Mouse (Mus musculus) limb, embryonic 12.5 days (tissue): ENCODE data around the gene Kcnip4. TPM values are rescaled to one million over a fixed set of nuclear protein-coding genes. Genes with fewer than 3 reads are reported as not detected.

Experiments used
- ATAC-seq: fragments of 200-750 bp; cut with Nextera tagmentation; 2 replicates; pipeline ENCODE4 v1.8.0; 2017; ENCODE audit warnings: low read depth, moderate TSS enrichment; ENCODE audit not compliant: insufficient number of reproducible peaks, insufficient read depth, low FRiP score, low TSS enrichment
- H3K27ac ChIP-seq: fragments of 300-500 bp; sonication (generic); 2 replicates; pipeline ENCODE4 v1.5.1; 2016; ENCODE audit warnings: mild to moderate bottlenecking, moderate library complexity
- H3K27me3 ChIP-seq: fragments of 300-500 bp; sonication (generic); 2 replicates; pipeline ENCODE4 v1.6.1; 2016; ENCODE audit warnings: mild to moderate bottlenecking, moderate library complexity
- H3K36me3 ChIP-seq: fragments of 300-500 bp; sonication (generic); 2 replicates; pipeline ENCODE4 v1.6.1; 2016; ENCODE audit warnings: mild to moderate bottlenecking, moderate library complexity
- H3K4me1 ChIP-seq: fragments of 300-500 bp; sonication (generic); replicated peaks from 2 replicates; pipeline ENCODE4 v1.6.1; 2016
- H3K4me2 ChIP-seq: fragments of 300-500 bp; sonication (generic); 2 replicates; pipeline ENCODE4 v1.6.1; 2016; ENCODE audit warnings: mild to moderate bottlenecking, moderate library complexity
- H3K4me3 ChIP-seq: fragments of 300-500 bp; sonication (generic); replicated peaks from 2 replicates; pipeline ENCODE4 v1.5.1; 2016; ENCODE audit warnings: mild to moderate bottlenecking
- H3K9ac ChIP-seq: fragments of 300-500 bp; sonication (generic); replicated peaks from 2 replicates; pipeline ENCODE4 v1.6.1; 2016; ENCODE audit warnings: mild to moderate bottlenecking, moderate library complexity
- H3K9me3 ChIP-seq: fragments of 300-500 bp; sonication (generic); 2 replicates; pipeline ENCODE4 v1.6.1; 2016; ENCODE audit warnings: mild to moderate bottlenecking, moderate library complexity
- WGBS: fragments of 180-500 bp; shearing (Covaris S2); methylation state at CpG from one replicate; pipeline ENCODE4 v1.1.7; 2016; 5-methylcytosine and 5-hydroxymethylcytosine counted together
- polyA plus RNA-seq: library from polyadenylated mRNA; unstranded; fragments of >200 nt; fragmentation: Nextera tagmentation; extraction: Ambion mirVana; gene quantifications from 2 replicates; pipeline ENCODE4 v1.2.1, GENCODE M21; 2016

Gene Kcnip4
- polyA plus RNA-seq, 1 experiment from 2014 or later = 1.9 TPM

GRCm38 (mm10) chr5:49352061-49352460 lies 172.6 kb downstream of the Kcnip4 start:
- Histone ChIP-seq H3K36me3 (no peaks in the 10 kb centered on the region), H3K4me3 (no peak overlapping the region), H3K9me3 (no peaks in the 10 kb centered on the region), H3K27ac (no peak overlapping the region), H3K9ac (no peak overlapping the region), H3K27me3 (no peaks in the 10 kb centered on the region), H3K4me1 (no peaks in the 10 kb centered on the region), H3K4me2 (no peak overlapping the region)
- 74% methylated on average over 5 of the region's 5 CpGs for WGBS
- no peak for ATAC-seq

- Histone ChIP-seq H3K4me1 (no peaks in the 10 kb centered on the region), H3K4me3 (no peak overlapping the region), H3K27me3 (no peaks in the 10 kb centered on the region), H3K36me3 (no peaks in the 10 kb centered on the region), H3K9ac (no peak overlapping the region), H3K9me3 (no peaks in the 10 kb centered on the region), H3K27ac (no peak overlapping the region), H3K4me2 (no peak overlapping the region)
- WGBS = 38% methylated on average over 4 of the region's 4 CpGs
- ATAC-seq = 0 out of 2 replicates have a peak, but pooled peaks have one; percentile 63
These were observed 174.4 kb downstream of the Kcnip4 start for GRCm38 (mm10) chr5:49350126-49350909.

GRCm38 (mm10) chr5:49349541-49349940 lies 175.2 kb downstream of the Kcnip4 start:
- no peaks in the 10 kb centered on the region for H3K9me3 ChIP-seq
- no peaks in the 10 kb centered on the region for H3K36me3 ChIP-seq
- no peaks in the 10 kb centered on the region for H3K27me3 ChIP-seq
- H3K9ac ChIP-seq = no peak overlapping the region
- no peaks in the 10 kb centered on the region for H3K4me1 ChIP-seq
- 79% methylated on average over 5 of the region's 5 CpGs for WGBS
- no peak overlapping the region for H3K4me2 ChIP-seq
- no peak overlapping the region for H3K27ac ChIP-seq
- no peak overlapping the region for H3K4me3 ChIP-seq
- ATAC-seq = no peak

GRCm38 (mm10) chr5:49348511-49348910 lies 176.2 kb downstream of the Kcnip4 start:
- 86% methylated on average over 5 of the region's 5 CpGs for WGBS

GRCm38 (mm10) chr5:49344606-49345005 lies 180.1 kb downstream of the Kcnip4 start:
- WGBS = 69% methylated on average over 1 of the region's 1 CpGs
- no peak for ATAC-seq
- Histone ChIP-seq H3K27ac (no peak overlapping the region), H3K9me3 (no peaks in the 10 kb centered on the region), H3K4me2 (no peak overlapping the region), H3K27me3 (no peaks in the 10 kb centered on the region), H3K4me1 (no peaks in the 10 kb centered on the region), H3K36me3 (no peaks in the 10 kb centered on the region), H3K4me3 (no peak overlapping the region), H3K9ac (no peak overlapping the region)

More at GRCm38 (mm10) chr5:49348511-49348910, 176.2 kb downstream of the Kcnip4 start:
- Histone ChIP-seq H3K27ac (no peak overlapping the region), H3K36me3 (no peaks in the 10 kb centered on the region), H3K4me1 (no peaks in the 10 kb centered on the region), H3K4me2 (no peak overlapping the region), H3K9me3 (no peaks in the 10 kb centered on the region), H3K27me3 (no peaks in the 10 kb centered on the region), H3K9ac (no peak overlapping the region), H3K4me3 (no peak overlapping the region)
- ATAC-seq = no peak

- 63% methylated on average over 2 of the region's 2 CpGs for WGBS
- Histone ChIP-seq H3K4me2 (no peak overlapping the region), H3K9ac (no peak overlapping the region), H3K4me3 (no peak overlapping the region), H3K9me3 (no peaks in the 10 kb centered on the region), H3K27me3 (no peaks in the 10 kb centered on the region), H3K36me3 (no peaks in the 10 kb centered on the region), H3K4me1 (peaks cover 14% of the 10 kb centered on the region; the same call in 1 of the 2 replicates), H3K27ac (no peak overlapping the region)
- ATAC-seq = no peak
These were observed 187.5 kb downstream of the Kcnip4 start for GRCm38 (mm10) chr5:49337164-49337563.

GRCm38 (mm10) chr5:49333063-49333462 lies 191.6 kb downstream of the Kcnip4 start:
- WGBS = 33% methylated on average over 2 of the region's 2 CpGs
- no peaks in the 10 kb centered on the region for H3K27me3 ChIP-seq
- ATAC-seq = peak; percentile 52; the same call in 1 of the 2 replicates

GRCm38 (mm10) chr5:49329023-49329422 lies 195.7 kb downstream of the Kcnip4 start:
- Histone ChIP-seq H3K36me3 (no peaks in the 10 kb centered on the region), H3K4me3 (no peak overlapping the region), H3K27ac (no peak overlapping the region), H3K27me3 (no peaks in the 10 kb centered on the region), H3K9ac (no peak overlapping the region), H3K4me1 (0 out of 2 replicates have a peak, but pooled peaks cover 6% of the 10 kb centered on the region), H3K4me2 (no peak overlapping the region), H3K9me3 (no peaks in the 10 kb centered on the region)
- 97% methylated on average over 1 of the region's 1 CpGs for WGBS
- ATAC-seq = no peak

More at GRCm38 (mm10) chr5:49333063-49333462, 191.6 kb downstream of the Kcnip4 start:
- no peaks in the 10 kb centered on the region for H3K9me3 ChIP-seq
- H3K4me1 ChIP-seq = peaks cover 14% of the 10 kb centered on the region; the same call in 1 of the 2 replicates
- no peaks in the 10 kb centered on the region for H3K36me3 ChIP-seq
- no peak overlapping the region for H3K27ac ChIP-seq
- H3K4me3 ChIP-seq = no peak overlapping the region
- H3K9ac ChIP-seq = no peak overlapping the region
- H3K4me2 ChIP-seq = no peak overlapping the region

- Histone ChIP-seq H3K4me2 (no peak overlapping the region), H3K27ac (no peak overlapping the region), H3K9ac (no peak overlapping the region), H3K27me3 (no peaks in the 10 kb centered on the region), H3K4me1 (no peaks in the 10 kb centered on the region), H3K9me3 (no peaks in the 10 kb centered on the region), H3K36me3 (no peaks in the 10 kb centered on the region), H3K4me3 (no peak overlapping the region)
- no peak for ATAC-seq
These were observed 206.0 kb downstream of the Kcnip4 start for GRCm38 (mm10) chr5:49318661-49319060.

- no peaks in the 10 kb centered on the region for H3K36me3 ChIP-seq
- no peaks in the 10 kb centered on the region for H3K27me3 ChIP-seq
- no peak overlapping the region for H3K9ac ChIP-seq
- H3K27ac ChIP-seq = no peak overlapping the region
- H3K4me2 ChIP-seq = no peak overlapping the region
- ATAC-seq = no peak
- no peaks in the 10 kb centered on the region for H3K9me3 ChIP-seq
- no peaks in the 10 kb centered on the region for H3K4me1 ChIP-seq
- WGBS = 62% methylated on average over 2 of the region's 2 CpGs
- no peak overlapping the region for H3K4me3 ChIP-seq
These were observed 206.8 kb downstream of the Kcnip4 start for GRCm38 (mm10) chr5:49317869-49318268.

GRCm38 (mm10) chr5:49306796-49307195 lies 217.9 kb downstream of the Kcnip4 start:
- Histone ChIP-seq H3K27ac (no peak overlapping the region), H3K9me3 (no peaks in the 10 kb centered on the region), H3K27me3 (no peaks in the 10 kb centered on the region), H3K4me3 (no peak overlapping the region), H3K9ac (no peak overlapping the region), H3K4me2 (no peak overlapping the region), H3K36me3 (no peaks in the 10 kb centered on the region), H3K4me1 (no peaks in the 10 kb centered on the region)
- 65% methylated on average over 1 of the region's 1 CpGs for WGBS
- ATAC-seq = no peak

GRCm38 (mm10) chr5:49305321-49305720 lies 219.4 kb downstream of the Kcnip4 start:
- Histone ChIP-seq H3K27ac (no peak overlapping the region), H3K4me2 (no peak overlapping the region), H3K4me3 (no peak overlapping the region), H3K4me1 (no peaks in the 10 kb centered on the region), H3K9me3 (no peaks in the 10 kb centered on the region), H3K36me3 (no peaks in the 10 kb centered on the region), H3K9ac (no peak overlapping the region), H3K27me3 (no peaks in the 10 kb centered on the region)
- WGBS = 73% methylated on average over 2 of the region's 2 CpGs
- ATAC-seq = no peak
